17 mouse cellular contexts compared by ENCODE assay signal in genomic region chr13:20725556-20725955, GRCm38 (mm10).
"Had no signal": no experiment of that assay in that cellular context is flagged by ENCODE, and none has a peak within 500 bp of the region (broad histone marks: within the 10 kb centered on the region; RNA-seq: fewer than 3 reads in every experiment).

No protein-coding gene starts in this region.

- H3K4me2 ChIP-seq: kidney, embryonic 15.5 days; liver, embryonic 13.5 days; neural tube, embryonic 12.5 days; neural tube, embryonic 15.5 days; stomach, embryonic 15.5 days had no signal

- H3K4me3 ChIP-seq: kidney, embryonic 15.5 days; liver, embryonic 13.5 days; megakaryocyte, embryonic 14.5 days; midbrain, embryonic 10.5 days; neural tube, embryonic 12.5 days; neural tube, embryonic 15.5 days; stomach, embryonic 15.5 days had no signal

- H3K27ac ChIP-seq: kidney, embryonic 15.5 days; liver, embryonic 13.5 days; midbrain, embryonic 10.5 days; neural tube, embryonic 12.5 days; neural tube, embryonic 15.5 days; stomach, embryonic 15.5 days had no signal

- ATAC-seq: lung, postnatal 0 days had no signal

- H3K9ac ChIP-seq: kidney, embryonic 15.5 days; liver, embryonic 13.5 days; neural tube, embryonic 12.5 days; neural tube, embryonic 15.5 days; stomach, embryonic 15.5 days had no signal

- H3K9me3 ChIP-seq: kidney, embryonic 15.5 days; liver, embryonic 13.5 days; megakaryocyte, embryonic 14.5 days; midbrain, embryonic 10.5 days; neural tube, embryonic 12.5 days; neural tube, embryonic 15.5 days; stomach, embryonic 15.5 days had no signal

- H3K4me1 ChIP-seq: kidney, embryonic 15.5 days; liver, embryonic 13.5 days; megakaryocyte, embryonic 14.5 days; midbrain, embryonic 10.5 days; neural tube, embryonic 12.5 days; neural tube, embryonic 15.5 days; stomach, embryonic 15.5 days had no signal

- H3K36me3 ChIP-seq: kidney, embryonic 15.5 days; liver, embryonic 13.5 days; midbrain, embryonic 10.5 days; neural tube, embryonic 12.5 days; neural tube, embryonic 15.5 days; stomach, embryonic 15.5 days had no signal

- DNase-seq: kidney, adult 8-10 months; kidney, postnatal 14 days; kidney, postnatal 4 days; liver, embryonic 13.5 days; lung, adult 2 months; midbrain, embryonic 14.5 days; right cerebral cortex, adult 18-20 months; right cerebral cortex, postnatal 14 days; right cerebral cortex, postnatal 4 days; thymus, postnatal 25 days had no signal

- H3K27me3 ChIP-seq: kidney, embryonic 15.5 days; liver, embryonic 13.5 days; megakaryocyte, embryonic 14.5 days; neural tube, embryonic 12.5 days; neural tube, embryonic 15.5 days; stomach, embryonic 15.5 days had no signal
